Mouse (Mus musculus) C2C12 (cell line): ENCODE measurements around the gene Pde10a.

Experiments
- CEBPB ChIP-seq: IDR thresholded peaks from one replicate; pipeline ENCODE4 v1.6.1; 2011; ENCODE audit warnings: low read depth, mild to moderate bottlenecking, control low read depth, moderate library complexity
- CTCF ChIP-seq: IDR thresholded peaks from one replicate; pipeline ENCODE4 v1.5.1; 2011; ENCODE audit not compliant: control insufficient read depth, insufficient read depth, insufficient read length
- FOSL1 ChIP-seq: IDR thresholded peaks from one replicate; pipeline ENCODE4 v1.8.0; 2011; ENCODE audit warnings: mild to moderate bottlenecking, low read length; ENCODE audit not compliant: poor library complexity, insufficient read depth, severe bottlenecking
- MAX ChIP-seq: IDR thresholded peaks from one replicate; pipeline ENCODE4 v1.6.1; 2011; ENCODE audit warnings: mild to moderate bottlenecking, control low read depth
- MYOD1 ChIP-seq: IDR thresholded peaks from one replicate; pipeline ENCODE4 v1.6.1; 2011; ENCODE audit warnings: low read depth; ENCODE audit not compliant: control insufficient read depth, insufficient read length
- MYOG ChIP-seq: IDR thresholded peaks from one replicate; pipeline ENCODE4 v1.6.1; 2011; ENCODE audit not compliant: control insufficient read depth, insufficient read length; ENCODE audit errors: extremely low read depth
- USF1 ChIP-seq: IDR thresholded peaks from one replicate; pipeline ENCODE4 v1.6.1; 2011; ENCODE audit warnings: low read depth, mild to moderate bottlenecking, control low read depth, moderate library complexity

DNA sequence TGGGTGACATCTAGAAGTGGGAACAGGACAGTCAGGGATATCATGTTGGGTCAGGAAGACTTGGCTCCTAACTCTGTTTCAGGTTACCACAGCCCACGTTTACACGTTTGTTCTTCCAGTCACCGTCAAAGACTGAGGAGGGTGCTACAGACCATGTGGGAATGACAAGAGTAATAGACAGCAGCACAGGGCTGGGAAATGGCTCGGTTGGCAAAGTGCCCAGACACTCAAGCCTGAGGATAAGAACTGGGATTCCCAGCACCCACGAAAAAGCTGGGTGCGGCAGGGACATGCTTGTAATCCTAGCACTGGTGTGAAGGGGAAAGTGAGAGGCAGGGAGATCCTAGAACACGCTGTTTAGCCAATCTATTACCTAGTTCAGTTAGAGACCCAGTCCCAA is 322.4 kb downstream of the Pde10a start:
- no peak for TF ChIP-seq CTCF
- TF ChIP-seq MYOG = no peak
- TF ChIP-seq MYOD1 = no peak
- TF ChIP-seq FOSL1 = no peak
- no peak for TF ChIP-seq USF1
- TF ChIP-seq MAX = no peak
- TF ChIP-seq CEBPB = no peak
